Mouse (Mus musculus) adrenal gland, adult 8-10 months (tissue): Measurements from ENCODE around the gene 4933427I04Rik. TPM values are rescaled to one million over a fixed set of nuclear protein-coding genes. Genes with fewer than 3 reads are reported as not detected.

Source experiments
- total RNA-seq, 4 experiments: library from RNA; stranded (reverse); gene quantifications; 2 replicates each; pipeline ENCODE4 v1.2.4; 2022

Gene 4933427I04Rik
- total RNA-seq, 4 experiments from 2014 or later = 0.15 TPM; not detected in 3

Other genes starting within 250 kb of the 4933427I04Rik start
- gene Macf1, start 175.3 kb upstream of the 4933427I04Rik start, total RNA-seq = 100 to 1,000 TPM; 137 to 199 (median 157) TPM
- 100 to 1,000 TPM; 141 to 205 (median 168) TPM for gene Ndufs5, start 141.5 kb upstream of the 4933427I04Rik start, total RNA-seq
- gene Akirin1, start 109.3 kb upstream of the 4933427I04Rik start, total RNA-seq = 10 to 100 TPM; 70.9 to 77.6 (median 71.6) TPM
- 1 to 10 TPM in 2 of 4 experiments, under 1 TPM in 2; 0.38 to 2.4 (median 1.2) TPM for gene Rhbdl2, start 71.8 kb upstream of the 4933427I04Rik start, total RNA-seq
- 10 to 100 TPM; 32.3 to 57.6 (median 45.2) TPM for gene Mycbp, start 45.2 kb downstream of the 4933427I04Rik start, total RNA-seq
- gene Rragc, start 57.8 kb downstream of the 4933427I04Rik start, total RNA-seq = 10 to 100 TPM; 70.6 to 90.8 (median 79.6) TPM
- gene 4930535I16Rik, start 58.3 kb downstream of the 4933427I04Rik start, total RNA-seq = not detected